Mouse (Mus musculus): ENCODE measurements around the gene Unc13a. TPM values are rescaled to one million over a fixed set of nuclear protein-coding genes. Genes with fewer than 3 reads are reported as not detected.
A peak's percentile ranks its signal among the peaks of the same experiment; 100 is the strongest.

Unc13a gene
- polyA plus RNA-seq, 1 experiment from 2014 or later, result 0.49 TPM

DNA sequence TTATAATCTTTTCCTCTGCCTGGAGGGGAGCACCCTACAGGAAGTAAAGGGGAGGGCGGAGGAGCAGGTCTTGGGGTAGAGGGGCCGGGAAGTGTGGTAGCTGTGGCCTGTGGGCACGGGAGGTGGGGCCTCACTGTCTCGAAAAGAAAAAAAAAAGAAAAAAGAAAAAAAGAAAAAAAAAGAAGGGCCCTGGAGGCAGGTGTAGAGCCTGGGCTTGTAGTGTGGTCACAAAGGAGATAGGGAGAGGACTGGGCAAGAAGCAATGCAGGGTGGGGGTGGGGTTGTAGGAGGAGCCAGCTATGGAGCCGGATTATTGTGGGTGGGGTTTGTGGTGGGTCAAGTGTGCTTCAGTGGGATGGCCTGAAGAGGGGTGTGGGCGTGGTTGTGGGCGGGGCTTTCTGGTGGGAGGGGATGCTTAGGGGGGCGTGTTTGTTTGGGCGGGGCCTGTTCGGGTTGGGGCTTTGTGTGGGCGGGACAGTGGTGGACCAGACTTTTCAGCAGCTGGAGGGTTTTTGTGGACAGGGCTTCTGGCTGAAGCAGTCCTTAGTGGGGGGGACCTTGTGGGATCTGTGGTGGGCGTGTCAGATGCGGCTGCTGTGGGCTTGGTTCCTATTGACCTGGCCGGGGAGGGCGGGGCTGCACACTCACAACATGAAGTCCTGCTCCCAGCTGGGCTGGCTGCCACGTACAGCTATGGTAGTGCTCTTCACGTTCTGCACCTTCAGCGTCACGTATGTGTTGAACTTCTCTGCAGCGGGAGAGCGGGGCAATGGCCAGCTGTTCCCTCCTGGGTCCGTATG, 6.0 kb downstream of the Unc13a start:
- Histone ChIP-seq H3K27ac (peak overlapping the region; percentile 40), H3K4me2 (peak overlapping the region; percentile 59), H3K36me3 (no peaks in the 10 kb centered on the region), H3K9me3 (replicated peaks) (no peaks in the 10 kb centered on the region), H3K27me3 (peaks cover 28% of the 10 kb centered on the region), H3K9ac (peak overlapping the region; percentile 28; the same call in 1 of the 2 replicates), H3K4me3 (peak overlapping the region; percentile 29), H3K4me1 (replicated peaks) (peaks cover 49% of the 10 kb centered on the region)
- WGBS, result 5% methylated on average over 22 of the region's 22 CpGs
- ATAC-seq (replicated peaks; ENCODE audit: insufficient number of reproducible peaks, insufficient read depth, low FRiP score, low read depth), result peak; percentile 34

DNA sequence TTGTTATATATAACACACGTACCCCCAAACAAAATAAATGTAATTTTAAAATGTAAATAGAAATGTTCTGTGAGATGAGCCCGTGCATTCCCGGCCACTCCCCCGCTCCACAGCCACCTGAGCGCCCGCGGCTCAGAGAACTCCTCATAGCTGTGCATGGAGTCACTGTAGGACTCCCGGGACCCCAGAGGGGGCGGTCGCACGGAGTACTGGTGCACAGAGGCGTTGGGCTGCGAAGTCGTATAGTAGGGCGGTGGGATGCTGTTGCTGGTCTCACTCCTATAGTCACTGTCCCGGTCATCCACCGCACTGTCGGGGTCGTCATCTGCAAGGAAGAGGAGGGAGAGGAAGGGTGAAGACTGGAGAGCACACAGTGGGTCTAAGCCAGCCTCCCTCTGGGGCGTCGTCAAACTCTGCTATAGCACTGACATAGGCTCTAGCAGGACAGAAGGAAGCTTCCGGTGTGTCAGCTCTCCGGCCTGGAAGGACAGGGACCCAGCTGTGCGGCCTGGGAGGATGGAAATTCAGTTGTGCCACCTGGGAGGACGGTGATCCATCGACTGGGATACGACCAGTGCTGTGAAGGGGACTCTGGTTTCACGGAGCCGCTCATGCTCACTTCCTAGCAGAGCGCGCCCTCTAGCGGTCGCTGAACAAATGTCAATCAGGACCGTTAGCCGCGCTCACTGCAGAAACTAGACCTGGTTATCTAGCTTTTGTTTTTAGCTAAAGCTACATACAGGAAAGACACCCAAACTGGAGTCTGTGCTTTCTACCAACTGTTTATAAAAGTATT, 11.0 kb downstream of the Unc13a start:
- peaks cover 66% of the 10 kb centered on the region for H3K27me3 ChIP-seq
- peaks cover 8% of the 10 kb centered on the region for H3K4me1 ChIP-seq (replicated peaks)
- no peak overlapping the region for H3K9ac ChIP-seq
- H3K4me2 ChIP-seq, result no peak overlapping the region
- H3K9me3 ChIP-seq (replicated peaks), result no peaks in the 10 kb centered on the region
- no peaks in the 10 kb centered on the region for H3K36me3 ChIP-seq
- no peak overlapping the region for H3K4me3 ChIP-seq
- ATAC-seq (replicated peaks; ENCODE audit: insufficient number of reproducible peaks, insufficient read depth, low FRiP score, low read depth), result peak; percentile 43; the same call in 1 of the 2 replicates
- no peak overlapping the region for H3K27ac ChIP-seq
- WGBS, result 10% methylated on average over 36 of the region's 36 CpGs

GRCm38 (mm10) chr8:71659751-71660150, 11.8 kb downstream of the Unc13a start:
- ATAC-seq (replicated peaks; ENCODE audit: insufficient number of reproducible peaks, insufficient read depth, low FRiP score, low read depth), result no peak
- 73% methylated on average over 1 of the region's 1 CpGs for WGBS
- H3K4me2 ChIP-seq, result no peak overlapping the region
- peaks cover 6% of the 10 kb centered on the region for H3K4me1 ChIP-seq (replicated peaks)
- H3K4me3 ChIP-seq, result no peak overlapping the region
- H3K36me3 ChIP-seq, result no peaks in the 10 kb centered on the region
- no peak overlapping the region for H3K9ac ChIP-seq
- H3K9me3 ChIP-seq (replicated peaks), result no peaks in the 10 kb centered on the region
- no peak overlapping the region for H3K27ac ChIP-seq
- peaks cover 74% of the 10 kb centered on the region for H3K27me3 ChIP-seq

- H3K4me2 ChIP-seq, result no peak overlapping the region
- no peak overlapping the region for H3K27ac ChIP-seq
- no peak overlapping the region for H3K4me3 ChIP-seq
- H3K36me3 ChIP-seq, result no peaks in the 10 kb centered on the region
- H3K9ac ChIP-seq, result no peak overlapping the region
- no peaks in the 10 kb centered on the region for H3K9me3 ChIP-seq (replicated peaks)
- peaks cover 86% of the 10 kb centered on the region for H3K27me3 ChIP-seq
- 20% methylated on average over 17 of the region's 17 CpGs for WGBS
- ATAC-seq (replicated peaks; ENCODE audit: insufficient number of reproducible peaks, insufficient read depth, low FRiP score, low read depth), result no peak
- H3K4me1 ChIP-seq (replicated peaks), result peaks cover 10% of the 10 kb centered on the region
Observed at GRCm38 (mm10) chr8:71658515-71659049, 13.0 kb downstream of the Unc13a start.

DNA sequence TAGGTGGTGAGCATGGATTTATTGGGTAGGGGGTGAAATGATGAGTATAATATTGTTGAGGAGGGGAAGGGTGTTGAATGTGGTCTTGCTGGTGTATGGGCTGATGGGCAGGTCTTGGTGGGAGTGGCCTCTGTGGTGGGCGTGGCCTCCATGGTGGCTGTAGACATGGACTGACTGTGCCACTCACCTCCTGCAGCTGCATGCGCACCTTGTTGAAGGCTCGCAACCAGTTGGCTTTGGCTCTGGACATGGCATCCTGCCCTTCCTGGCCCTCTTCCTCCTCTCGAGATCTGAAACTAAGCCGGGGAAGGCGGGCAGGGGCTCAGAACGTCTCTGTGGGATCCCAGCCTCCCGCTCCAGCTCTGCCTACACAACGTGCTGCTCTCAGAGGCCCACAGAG, 13.7 kb downstream of the Unc13a start:
- Histone ChIP-seq H3K36me3 (no peaks in the 10 kb centered on the region), H3K4me1 (replicated peaks) (peaks cover 10% of the 10 kb centered on the region), H3K27ac (no peak overlapping the region), H3K9ac (no peak overlapping the region), H3K4me3 (no peak overlapping the region), H3K9me3 (replicated peaks) (no peaks in the 10 kb centered on the region), H3K4me2 (no peak overlapping the region), H3K27me3 (peaks cover 88% of the 10 kb centered on the region)
- WGBS, result 23% methylated on average over 9 of the region's 9 CpGs
- ATAC-seq (replicated peaks; ENCODE audit: insufficient number of reproducible peaks, insufficient read depth, low FRiP score, low read depth), result no peak

GRCm38 (mm10) chr8:71654600-71654999, 17.0 kb downstream of the Unc13a start:
- Histone ChIP-seq H3K36me3 (no peaks in the 10 kb centered on the region), H3K4me1 (replicated peaks) (peaks cover 7% of the 10 kb centered on the region), H3K9ac (no peak overlapping the region; the same call in 1 of the 2 replicates), H3K27ac (no peak overlapping the region), H3K4me2 (peak overlapping the region; percentile 27), H3K27me3 (peaks cover 85% of the 10 kb centered on the region), H3K4me3 (no peak overlapping the region; the same call in 1 of the 2 replicates), H3K9me3 (replicated peaks) (no peaks in the 10 kb centered on the region)
- ATAC-seq (replicated peaks; ENCODE audit: insufficient number of reproducible peaks, insufficient read depth, low FRiP score, low read depth), result peak; percentile 16; the same call in 1 of the 2 replicates
- 2% methylated on average over 24 of the region's 24 CpGs for WGBS

- H3K9me3 ChIP-seq (replicated peaks), result no peaks in the 10 kb centered on the region
- H3K9ac ChIP-seq, result no peak overlapping the region
- H3K36me3 ChIP-seq, result no peaks in the 10 kb centered on the region
- 0 out of 2 replicates have a peak, but pooled peaks cover 7% of the 10 kb centered on the region for H3K27me3 ChIP-seq
- WGBS, result 75% methylated on average over 9 of the region's 9 CpGs
- no peak for ATAC-seq (replicated peaks; ENCODE audit: insufficient number of reproducible peaks, insufficient read depth, low FRiP score, low read depth)
- H3K4me1 ChIP-seq (replicated peaks), result no peaks in the 10 kb centered on the region
- no peak overlapping the region for H3K27ac ChIP-seq
- H3K4me2 ChIP-seq, result no peak overlapping the region
- no peak overlapping the region for H3K4me3 ChIP-seq
Observed at GRCm38 (mm10) chr8:71645510-71645909, 26.0 kb downstream of the Unc13a start.

- no peak for ATAC-seq (replicated peaks; ENCODE audit: insufficient number of reproducible peaks, insufficient read depth, low FRiP score, low read depth)
- Histone ChIP-seq H3K36me3 (no peaks in the 10 kb centered on the region), H3K4me1 (replicated peaks) (peaks cover 2% of the 10 kb centered on the region), H3K27ac (no peak overlapping the region), H3K4me3 (no peak overlapping the region), H3K27me3 (peaks cover 29% of the 10 kb centered on the region), H3K9ac (no peak overlapping the region), H3K4me2 (no peak overlapping the region), H3K9me3 (replicated peaks) (no peaks in the 10 kb centered on the region)
- WGBS, result 76% methylated on average over 4 of the region's 4 CpGs
Observed at GRCm38 (mm10) chr8:71639318-71639717, 32.2 kb downstream of the Unc13a start.

- no peaks in the 10 kb centered on the region for H3K36me3 ChIP-seq
- 73% methylated on average over 6 of the region's 6 CpGs for WGBS
- H3K4me2 ChIP-seq, result no peak overlapping the region
- no peak overlapping the region for H3K4me3 ChIP-seq
- no peak overlapping the region for H3K9ac ChIP-seq
- ATAC-seq (replicated peaks; ENCODE audit: insufficient number of reproducible peaks, insufficient read depth, low FRiP score, low read depth), result no peak
- no peak overlapping the region for H3K27ac ChIP-seq
- peaks cover 6% of the 10 kb centered on the region for H3K4me1 ChIP-seq (replicated peaks)
- no peaks in the 10 kb centered on the region for H3K9me3 ChIP-seq (replicated peaks)
- H3K27me3 ChIP-seq, result peaks cover 37% of the 10 kb centered on the region
Observed at GRCm38 (mm10) chr8:71638321-71638720, 33.2 kb downstream of the Unc13a start.

- H3K27me3 ChIP-seq, result peaks cover 42% of the 10 kb centered on the region
- H3K4me1 ChIP-seq (replicated peaks), result peaks cover 6% of the 10 kb centered on the region
- no peak overlapping the region for H3K4me2 ChIP-seq
- no peaks in the 10 kb centered on the region for H3K36me3 ChIP-seq
- no peak overlapping the region for H3K4me3 ChIP-seq
- WGBS, result 49% methylated on average over 8 of the region's 8 CpGs
- ATAC-seq (replicated peaks; ENCODE audit: insufficient number of reproducible peaks, insufficient read depth, low FRiP score, low read depth), result no peak
- peaks cover 7% of the 10 kb centered on the region; the same call in 1 of the 2 replicates for H3K9me3 ChIP-seq (replicated peaks)
- no peak overlapping the region for H3K27ac ChIP-seq
- H3K9ac ChIP-seq, result no peak overlapping the region
Observed at GRCm38 (mm10) chr8:71637149-71638095, 34.1 kb downstream of the Unc13a start.

All from heart, embryonic 15.5 days (tissue).